Mouse (Mus musculus) MEL (cell line): ENCODE measurements at regions not wholly inside any gene's neighbourhood (a gene's known extent, or its start where the extent isn't known, plus 50 kb on each side); places are given as distances from the start of the nearest gene placed in this dataset.

Experiments used
- DNase-seq: peaks from one replicate; pipeline ENCODE4 v3.0.0; 2011; ENCODE audit warnings: low read depth, low spot score
- H3K27ac ChIP-seq: 2 replicates; pipeline ENCODE4 v1.5.1; 2012; ENCODE audit warnings: low read depth, mild to moderate bottlenecking, control low read depth, low read length, moderate library complexity; ENCODE audit not compliant: control insufficient read depth
- H3K27me3 ChIP-seq, 2 experiments: fragments of 150-350 bp in 1 of 2; sonication (generic) in 1 of 2; 2 replicates each; pipeline ENCODE4 v1.6.1; 2012; ENCODE audit warnings: low read length in 2 of 2, mild to moderate bottlenecking in 2 of 2, improper control_type of control experiment in 1 of 2, moderate library complexity in 1 of 2; ENCODE audit not compliant: insufficient read depth in 2 of 2, control insufficient read depth in 1 of 2
- H3K36me3 ChIP-seq, 2 experiments: 2 replicates each; pipeline ENCODE4 v1.6.1; 2012 to 2014; ENCODE audit warnings: low read length in 2 of 2, improper control_type of control experiment in 1 of 2, inconsistent platforms in 1 of 2, mild to moderate bottlenecking in 1 of 2; ENCODE audit not compliant: insufficient read depth in 2 of 2, control insufficient read depth in 1 of 2
- H3K4me1 ChIP-seq, 2 experiments: fragments of 150-350 bp in 1 of 2; sonication (generic) in 1 of 2; 2 replicates each; pipeline ENCODE4 v1.6.1; 2012; ENCODE audit warnings: low read length in 2 of 2, improper control_type of control experiment in 1 of 2, mild to moderate bottlenecking in 1 of 2; ENCODE audit not compliant: insufficient read depth in 2 of 2, control insufficient read depth in 1 of 2
- H3K4me3 ChIP-seq, 2 experiments: fragments of 150-350 bp in 1 of 2; sonication (generic) in 1 of 2; 2 replicates each; pipeline ENCODE4 v1.5.1; 2012; ENCODE audit warnings: low read depth in 2 of 2, low read length in 2 of 2, mild to moderate bottlenecking in 2 of 2, moderate library complexity in 2 of 2, control low read depth in 1 of 2, improper control_type of control experiment in 1 of 2; ENCODE audit not compliant: control insufficient read depth in 1 of 2, insufficient read depth in 1 of 2
- H3K79me2 ChIP-seq: 2 replicates; pipeline ENCODE4 v1.6.1; 2012; ENCODE audit warnings: mild to moderate bottlenecking, low read length, moderate library complexity; ENCODE audit not compliant: control insufficient read depth, poor library complexity, insufficient read depth
- H3K9ac ChIP-seq: 2 replicates; pipeline ENCODE4 v1.6.1; 2012; ENCODE audit warnings: low read depth, mild to moderate bottlenecking, control low read depth, low read length, moderate library complexity; ENCODE audit not compliant: control insufficient read depth, poor library complexity, severe bottlenecking
- H3K9me3 ChIP-seq: fragments of 150-350 bp; sonication (generic); replicated peaks from 2 replicates; pipeline ENCODE4 v1.6.1; 2012; ENCODE audit warnings: mild to moderate bottlenecking, low read length, improper control_type of control experiment, moderate library complexity; ENCODE audit not compliant: insufficient read depth
- BHLHE40 ChIP-seq: IDR thresholded peaks from 2 replicates; pipeline ENCODE4 v1.6.1; 2012; ENCODE audit warnings: low read depth, mild to moderate bottlenecking, inconsistent platforms, low read length, improper control_type of control experiment, borderline replicate concordance
- CHD1 ChIP-seq: IDR thresholded peaks from 2 replicates; pipeline ENCODE4 v1.6.1; 2012; ENCODE audit warnings: low read depth, mild to moderate bottlenecking, inconsistent platforms, low read length, improper control_type of control experiment
- CHD2 ChIP-seq: IDR thresholded peaks from 2 replicates; pipeline ENCODE4 v1.6.1; 2011; ENCODE audit warnings: low read length, improper control_type of control experiment
- E2F4 ChIP-seq: IDR thresholded peaks from 2 replicates; pipeline ENCODE4 v1.6.1; 2011; ENCODE audit warnings: low read depth, low read length, improper control_type of control experiment, borderline replicate concordance
- ELF1 ChIP-seq: IDR thresholded peaks from 2 replicates; pipeline ENCODE4 v1.6.1; 2014; ENCODE audit warnings: low read depth, mild to moderate bottlenecking, inconsistent platforms, low read length, improper control_type of control experiment, moderate library complexity
- EP300 ChIP-seq, 2 experiments: IDR thresholded peaks; 2 replicates each; pipeline ENCODE4 v1.6.1; 2011; ENCODE audit warnings: improper control_type of control experiment in 2 of 2, low read length in 2 of 2, low read depth in 1 of 2, mild to moderate bottlenecking in 1 of 2
- ETS1 ChIP-seq: IDR thresholded peaks from 2 replicates; pipeline ENCODE4 v1.6.1; 2012; ENCODE audit warnings: low read depth, mild to moderate bottlenecking, inconsistent platforms, low read length, improper control_type of control experiment, moderate library complexity
- GABPA ChIP-seq: IDR thresholded peaks from 2 replicates; pipeline ENCODE4 v1.6.1; 2012; ENCODE audit warnings: low read depth, mild to moderate bottlenecking, inconsistent platforms, low read length, improper control_type of control experiment, moderate library complexity
- GATA1 ChIP-seq: IDR thresholded peaks from 2 replicates; pipeline ENCODE4 v1.6.1; 2011; ENCODE audit warnings: low read depth, low read length, improper control_type of control experiment
- JUND ChIP-seq: IDR thresholded peaks from 2 replicates; pipeline ENCODE4 v1.6.1; 2011; ENCODE audit warnings: low read depth, mild to moderate bottlenecking, improper control_type of control experiment, low read length
- MAX ChIP-seq: IDR thresholded peaks from 2 replicates; pipeline ENCODE4 v1.6.1; 2011; ENCODE audit warnings: low read length, improper control_type of control experiment
- MAZ ChIP-seq: IDR thresholded peaks from 2 replicates; pipeline ENCODE4 v1.6.1; 2012; ENCODE audit warnings: low read depth, mild to moderate bottlenecking, inconsistent platforms, low read length, improper control_type of control experiment
- MYB ChIP-seq: IDR thresholded peaks from 2 replicates; pipeline ENCODE4 v1.6.1; 2011; ENCODE audit warnings: mild to moderate bottlenecking, low read depth, low read length, improper control_type of control experiment
- MYC ChIP-seq: IDR thresholded peaks from 2 replicates; pipeline ENCODE4 v1.6.1; 2011; ENCODE audit warnings: low read depth, mild to moderate bottlenecking, low read length, improper control_type of control experiment, moderate library complexity
- NRF1 ChIP-seq: IDR thresholded peaks from 2 replicates; pipeline ENCODE4 v1.6.1; 2014; ENCODE audit warnings: low read depth, mild to moderate bottlenecking, inconsistent platforms, low read length, improper control_type of control experiment, moderate library complexity; ENCODE audit not compliant: poor library complexity, insufficient read depth, severe bottlenecking
- POLR2AphosphoS2 ChIP-seq: IDR thresholded peaks from 2 replicates; pipeline ENCODE4 v1.6.1; 2011; ENCODE audit warnings: low read length, improper control_type of control experiment
- POLR2AphosphoS5 ChIP-seq: IDR thresholded peaks from 2 replicates; pipeline ENCODE4 v1.6.1; 2012; ENCODE audit warnings: low read depth, borderline replicate concordance, mild to moderate bottlenecking, inconsistent platforms, low read length, moderate library complexity, mixed read lengths
- TAL1 ChIP-seq: IDR thresholded peaks from 2 replicates; pipeline ENCODE4 v1.6.1; 2012; ENCODE audit warnings: mild to moderate bottlenecking, inconsistent platforms, low read length, moderate library complexity, mixed read lengths
- TCF12 ChIP-seq: IDR thresholded peaks from 2 replicates; pipeline ENCODE4 v1.6.1; 2014; ENCODE audit warnings: low read depth, mild to moderate bottlenecking, inconsistent platforms, low read length, improper control_type of control experiment, moderate library complexity
- UBTF ChIP-seq: IDR thresholded peaks from 2 replicates; pipeline ENCODE4 v1.6.1; 2012; ENCODE audit warnings: low read depth, mild to moderate bottlenecking, inconsistent platforms, low read length, improper control_type of control experiment, moderate library complexity, borderline replicate concordance; ENCODE audit not compliant: insufficient read depth
- USF1 ChIP-seq: IDR thresholded peaks from 2 replicates; pipeline ENCODE4 v1.6.1; 2014; ENCODE audit warnings: low read depth, mild to moderate bottlenecking, inconsistent platforms, low read length, improper control_type of control experiment, moderate library complexity
- USF2 ChIP-seq, 2 experiments: IDR thresholded peaks; 2 replicates each; pipeline ENCODE4 v1.6.1; 2011 to 2012; ENCODE audit warnings: improper control_type of control experiment in 2 of 2, low read length in 2 of 2, borderline replicate concordance in 1 of 2, inconsistent platforms in 1 of 2, low read depth in 1 of 2, mild to moderate bottlenecking in 1 of 2; ENCODE audit not compliant: insufficient read depth in 1 of 2
- ZKSCAN1 ChIP-seq: IDR thresholded peaks from 2 replicates; pipeline ENCODE4 v1.6.1; 2012; ENCODE audit warnings: low read depth, mild to moderate bottlenecking, inconsistent platforms, low read length, improper control_type of control experiment, moderate library complexity
- ZMIZ1 ChIP-seq: IDR thresholded peaks from 2 replicates; pipeline ENCODE4 v1.6.1; 2012; ENCODE audit warnings: low read depth, mild to moderate bottlenecking, inconsistent platforms, low read length, improper control_type of control experiment, moderate library complexity
- ZNF384 ChIP-seq: IDR thresholded peaks from 2 replicates; pipeline ENCODE4 v1.6.1; 2012; ENCODE audit warnings: low read depth, mild to moderate bottlenecking, inconsistent platforms, low read length, improper control_type of control experiment

DNA sequence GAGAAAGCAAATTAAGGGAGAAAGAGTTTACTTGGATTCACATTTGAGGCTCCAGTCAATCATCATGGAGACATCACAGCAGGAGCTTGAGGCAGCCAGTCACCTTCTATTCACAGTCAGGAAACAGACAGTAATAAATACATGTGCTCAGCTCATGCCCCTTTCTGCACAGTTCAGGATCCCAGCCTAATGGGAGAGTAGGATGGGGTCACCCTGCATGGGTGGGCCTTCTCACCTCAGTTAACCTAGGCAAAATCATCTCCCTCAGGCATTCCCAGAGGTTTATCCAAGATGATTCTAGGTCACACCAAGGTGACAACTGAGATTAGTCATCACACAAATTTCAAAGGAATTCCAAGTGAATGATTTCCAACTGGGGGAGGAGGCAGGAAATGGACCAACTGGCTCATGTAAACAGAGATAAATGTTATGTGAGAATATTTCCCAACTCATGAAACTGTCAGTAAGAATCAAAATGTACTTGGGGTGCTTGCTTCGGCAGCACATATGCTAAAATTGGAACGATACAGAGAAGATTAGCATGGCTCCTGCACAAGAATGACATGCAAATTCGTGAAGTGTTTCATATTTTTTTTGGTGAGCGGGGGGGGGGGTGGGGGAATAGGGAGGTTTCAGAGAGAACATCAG is 89.8 kb upstream of the Cxcl13 start:
- Histone ChIP-seq H3K4me1 (no peaks in the 10 kb centered on the region), H3K27ac (no peak overlapping the region)
- no peak for TF ChIP-seq TCF12
- no peak for TF ChIP-seq NRF1
- no peak for TF ChIP-seq USF2 (IDR thresholded peaks at IDR 0.05; ENCODE audit: borderline replicate concordance in 1 of 2, insufficient read depth in 1 of 2, low read depth in 1 of 2, low read length in 2 of 2)
- TF ChIP-seq ETS1 = no peak
- TF ChIP-seq, all 39 proteins: peak for 0
- Histone ChIP-seq H3K36me3 (no peaks in the 10 kb centered on the region), H3K9ac (no peak overlapping the region), H3K79me2 (no peaks in the 10 kb centered on the region), H3K4me3 (no peak overlapping the region), H3K27me3 (no peaks in the 10 kb centered on the region), H3K9me3 (no peaks in the 10 kb centered on the region)
- no peak for DNase-seq

DNA sequence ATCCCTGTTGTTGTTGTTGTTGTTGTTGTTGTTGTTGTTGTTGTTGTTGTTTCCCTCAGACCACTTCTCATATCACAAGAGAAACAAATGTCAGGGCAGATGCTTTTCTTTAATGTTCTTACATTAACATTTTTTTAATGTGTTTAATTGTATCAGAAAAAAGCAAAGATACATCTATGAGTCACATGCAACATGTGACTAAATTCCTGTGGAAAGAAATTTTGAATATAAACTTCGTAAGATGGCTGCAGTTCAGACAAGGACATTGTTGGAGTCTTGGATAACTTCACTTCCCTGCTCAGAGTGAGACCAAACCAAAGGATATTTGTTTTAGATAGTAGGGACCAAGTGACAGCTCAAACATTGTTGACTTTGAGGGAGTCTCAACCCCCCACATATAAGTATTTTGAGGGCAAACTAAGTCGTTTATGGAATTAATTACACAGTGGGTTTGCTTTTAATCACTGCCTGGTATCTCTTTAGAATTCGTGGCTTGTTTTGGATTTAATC is 86.4 kb upstream of the Cxcl13 start:
- Histone ChIP-seq H3K4me3 (no peak overlapping the region), H3K9me3 (no peaks in the 10 kb centered on the region), H3K36me3 (no peaks in the 10 kb centered on the region), H3K79me2 (no peaks in the 10 kb centered on the region), H3K27ac (no peak overlapping the region), H3K9ac (no peak overlapping the region), H3K4me1 (no peaks in the 10 kb centered on the region), H3K27me3 (no peaks in the 10 kb centered on the region)
- DNase-seq = no peak
- TF ChIP-seq ZMIZ1 = no peak
- no peak for TF ChIP-seq JUND
- no peak for TF ChIP-seq CHD2
- TF ChIP-seq TAL1 = no peak
- no peak for TF ChIP-seq MYB
- TF ChIP-seq GATA1 = no peak
- no peak for TF ChIP-seq UBTF
- no peak for TF ChIP-seq USF1
- no peak for TF ChIP-seq USF2 (IDR thresholded peaks at IDR 0.05; ENCODE audit: borderline replicate concordance in 1 of 2, insufficient read depth in 1 of 2, low read depth in 1 of 2, low read length in 2 of 2)
- TF ChIP-seq TCF12 = no peak
- TF ChIP-seq MYC = no peak

- no peak overlapping the region for H3K4me3 ChIP-seq
- H3K9me3 ChIP-seq = no peaks in the 10 kb centered on the region
- DNase-seq = no peak
- no peaks in the 10 kb centered on the region for H3K36me3 ChIP-seq
- no peaks in the 10 kb centered on the region for H3K27me3 ChIP-seq
- no peak overlapping the region for H3K9ac ChIP-seq
- H3K27ac ChIP-seq = no peak overlapping the region
- H3K79me2 ChIP-seq = no peaks in the 10 kb centered on the region
- H3K4me1 ChIP-seq = no peaks in the 10 kb centered on the region
- TF ChIP-seq BHLHE40 (no peak), GATA1 (no peak), TAL1 (no peak), ZNF384 (no peak), TCF12 (no peak), ZKSCAN1 (no peak), CHD1 (no peak), MYB (no peak), EP300 (IDR thresholded peaks at IDR 0.05; ENCODE audit: low read depth in 1 of 2, low read length in 2 of 2) (no peak), ZMIZ1 (no peak), MAZ (no peak), GABPA (no peak), POLR2AphosphoS5 (no peak), ELF1 (no peak), POLR2AphosphoS2 (no peak), MAX (no peak), E2F4 (no peak)
Measured at GRCm38 (mm10) chr5:95874969-95875368, 81.8 kb upstream of the Cxcl13 start.
